In genomic region chr14:99579271-99579759, GRCm38 (mm10) we compare ENCODE assay signal across 8 mouse cellular contexts.
DNase-seq lines count a peak whose midpoint lies in the region; ATAC-seq and TF ChIP-seq lines count a peak whose summit lies in the region.
"Had no signal": no experiment of that assay in that cellular context is flagged by ENCODE, and none has a peak within 500 bp of the region (broad histone marks: within the 10 kb centered on the region; RNA-seq: fewer than 3 reads in every experiment).

No protein-coding gene starts in this region.

- WGBS in kidney, embryonic 14.5 days: 21% methylated on average over 10 of the region's 10 CpGs
- 28% methylated on average over 10 of the region's 10 CpGs for WGBS in embryonic facial prominence, embryonic 10.5 days
- WGBS in lung, adult 2 months: 20% methylated on average over 10 of the region's 10 CpGs

- H3K9ac ChIP-seq in kidney, embryonic 14.5 days (ENCODE audit: low read depth, low read length): no peak overlapping the region

- no peaks in the 10 kb centered on the region for H3K4me1 ChIP-seq in kidney, embryonic 14.5 days (ENCODE audit: control insufficient read depth, insufficient read depth, low read length)
- peaks cover 25% of the 10 kb centered on the region for H3K4me1 ChIP-seq in embryonic facial prominence, embryonic 10.5 days
- H3K4me1 ChIP-seq in lung, adult 2 months (ENCODE audit: control insufficient read depth, insufficient read depth, low read length): peaks cover 2% of the 10 kb centered on the region; the same call in 1 of the 2 replicates

- H3K4me3 ChIP-seq in kidney, embryonic 14.5 days (ENCODE audit: low read length): no peak overlapping the region
- H3K4me3 ChIP-seq in embryonic facial prominence, embryonic 10.5 days: no peak overlapping the region
- peak overlapping the region; percentile 49 for H3K4me3 ChIP-seq in lung, adult 2 months (replicated peaks; ENCODE audit: extremely low read depth, low read depth, low read length)

- no peak for TF ChIP-seq CTCF in lung, adult 2 months (IDR thresholded peaks at IDR 0.05; ENCODE audit: insufficient read depth, low read length)

- H3K4me2 ChIP-seq in kidney, embryonic 14.5 days (replicated peaks; ENCODE audit: low read depth, low read length): no peak overlapping the region

- no peaks in the 10 kb centered on the region for H3K36me3 ChIP-seq in kidney, embryonic 14.5 days (ENCODE audit: control insufficient read depth, insufficient read depth, low read length)
- no peaks in the 10 kb centered on the region for H3K36me3 ChIP-seq in embryonic facial prominence, embryonic 10.5 days (replicated peaks)

- ATAC-seq in kidney, embryonic 14.5 days (ENCODE audit: low FRiP score, low TSS enrichment): no peak
- ATAC-seq: Patski had no signal

- no peaks in the 10 kb centered on the region for H3K27me3 ChIP-seq in kidney, embryonic 14.5 days (ENCODE audit: control insufficient read depth, insufficient read depth, low read length)
- no peaks in the 10 kb centered on the region for H3K27me3 ChIP-seq in embryonic facial prominence, embryonic 10.5 days (replicated peaks; ENCODE audit: low read depth, poor library complexity, severe bottlenecking)
- H3K27me3 ChIP-seq: Patski had no signal

- H3K27ac ChIP-seq in kidney, embryonic 14.5 days (ENCODE audit: low read depth, low read length): no peak overlapping the region
- H3K27ac ChIP-seq in embryonic facial prominence, embryonic 10.5 days (replicated peaks): no peak overlapping the region

- DNase-seq in kidney, adult 9 months: peak; percentile 23
- peak; percentile 11 for DNase-seq in R1 (ENCODE audit: low read depth, low spot score)
- peak; percentile 28 for DNase-seq in embryonic facial prominence, embryonic 10.5 days (ENCODE audit: low spot score)
- peak; percentile 50 for DNase-seq in lung, adult 2 months
- no peak for DNase-seq in cerebellum, adult 11 months
- no peak for DNase-seq in gastrocnemius, postnatal 4 days (ENCODE audit: low spot score in 2 of 2)

- no peaks in the 10 kb centered on the region for H3K9me3 ChIP-seq in kidney, embryonic 14.5 days (ENCODE audit: control insufficient read depth, low read length)
- H3K9me3 ChIP-seq in embryonic facial prominence, embryonic 10.5 days: no peaks in the 10 kb centered on the region

- no peak for TF ChIP-seq POLR2A in lung, adult 2 months (IDR thresholded peaks at IDR 0.05; ENCODE audit: borderline replicate concordance, extremely low read depth, low read depth, low read length)

Comparison
In these comparisons a context has a peak if more than half of its experiments do, and no peak if none do; other contexts are left out.
1. DNase-seq: peak in kidney, adult 9 months (single experiment), R1 (single experiment), embryonic facial prominence, embryonic 10.5 days (single experiment) and lung, adult 2 months (single experiment); none in cerebellum, adult 11 months (single experiment) and gastrocnemius, postnatal 4 days (0 of 2).